Mouse (Mus musculus): ENCODE measurements around the gene Hinfp. TPM values are rescaled to one million over a fixed set of nuclear protein-coding genes. Genes with fewer than 3 reads are reported as not detected.

Gene Hinfp
- total RNA-seq, 1 experiment from 2014 or later, result 22.9 TPM

Other genes with a start within 250 kb of the Hinfp start
- gene Usp2, start 238.7 kb downstream of the Hinfp start, total RNA-seq (2017), result 2.1 to 8.6 TPM (median 5.6 TPM) in 3 replicates
- not detected in 3 replicates for gene Mfrp, start 203.9 kb downstream of the Hinfp start, total RNA-seq (2017)
- gene C1qtnf5, start 198.4 kb downstream of the Hinfp start, total RNA-seq (2017), result not detected in 3 replicates
- not detected in 3 replicates for gene Gm49380, start 192.2 kb downstream of the Hinfp start, total RNA-seq (2017)
- 3.8 to 7.1 TPM (median 5.7 TPM) in 3 replicates for gene Rnf26, start 192.2 kb downstream of the Hinfp start, total RNA-seq (2017)
- 13.5 to 48.9 TPM (median 15.1 TPM) in 3 replicates for gene Mcam, start 171.2 kb downstream of the Hinfp start, total RNA-seq (2017)
- 47.1 to 115 TPM (median 63.1 TPM) in 3 replicates for gene Cbl, start 71.6 kb downstream of the Hinfp start, total RNA-seq (2017)
- not detected in 3 replicates for gene Ccdc153, start 65.0 kb downstream of the Hinfp start, total RNA-seq (2017)
- 1.7 TPM in 1 of 3 replicates, not detected in the others for gene Pdzd3, start 54.2 kb downstream of the Hinfp start, total RNA-seq (2017)
- gene Nlrx1, start 37.1 kb downstream of the Hinfp start, total RNA-seq (2017), result 14.8 to 15.8 TPM (median 15.3 TPM) in 3 replicates
- not detected in 3 replicates for gene Abcg4, start 17.1 kb downstream of the Hinfp start, total RNA-seq (2017)
- 6.0 to 18.9 TPM (median 12.2 TPM) in 3 replicates for gene C2cd2l, start 14.6 kb upstream of the Hinfp start, total RNA-seq (2017)
- 1.8 to 5.6 TPM (median 2.3 TPM) in 3 replicates for gene Dpagt1, start 20.3 kb upstream of the Hinfp start, total RNA-seq (2017)
- gene H2afx, start 29.0 kb upstream of the Hinfp start, total RNA-seq (2017), result 8.1 to 12.3 TPM (median 8.6 TPM) in 3 replicates
- gene Hmbs, start 38.6 kb upstream of the Hinfp start, total RNA-seq (2017), result 8.2 to 19.1 TPM (median 15.1 TPM) in 3 replicates
- gene Vps11, start 56.0 kb upstream of the Hinfp start, total RNA-seq (2017), result 27.4 to 38.1 TPM (median 32.2 TPM) in 3 replicates
- gene Hyou1, start 73.8 kb upstream of the Hinfp start, total RNA-seq (2017), result 47.1 to 80.0 TPM (median 54.2 TPM) in 3 replicates
- 15.9 to 33.9 TPM (median 22.1 TPM) in 3 replicates for gene Slc37a4, start 91.2 kb upstream of the Hinfp start, total RNA-seq (2017)
- 995 to 1,562 TPM (median 1,501 TPM) in 3 replicates for gene Rps25, start 101.5 kb upstream of the Hinfp start, total RNA-seq (2017)
- 25.9 to 40.8 TPM (median 32.3 TPM) in 3 replicates for gene Trappc4, start 101.9 kb upstream of the Hinfp start, total RNA-seq (2017)
- 25.5 to 38.4 TPM (median 28.7 TPM) in 3 replicates for gene Ccdc84, start 112.9 kb upstream of the Hinfp start, total RNA-seq (2017)
- not detected in 3 replicates for gene Foxr1, start 135.5 kb upstream of the Hinfp start, total RNA-seq (2017)
- not detected in 3 replicates for gene Upk2, start 149.3 kb upstream of the Hinfp start, total RNA-seq (2017)
- gene Bcl9l, start 177.2 kb upstream of the Hinfp start, total RNA-seq (2017), result 2.8 to 14.1 TPM (median 2.8 TPM) in 3 replicates